Mouse (Mus musculus): ENCODE data around the gene Slc44a1. TPM values are rescaled to one million over a fixed set of nuclear protein-coding genes. Genes with fewer than 3 reads are reported as not detected.

The Slc44a1 gene
- polyA plus RNA-seq, 1 experiment = 0.07 TPM

DNA sequence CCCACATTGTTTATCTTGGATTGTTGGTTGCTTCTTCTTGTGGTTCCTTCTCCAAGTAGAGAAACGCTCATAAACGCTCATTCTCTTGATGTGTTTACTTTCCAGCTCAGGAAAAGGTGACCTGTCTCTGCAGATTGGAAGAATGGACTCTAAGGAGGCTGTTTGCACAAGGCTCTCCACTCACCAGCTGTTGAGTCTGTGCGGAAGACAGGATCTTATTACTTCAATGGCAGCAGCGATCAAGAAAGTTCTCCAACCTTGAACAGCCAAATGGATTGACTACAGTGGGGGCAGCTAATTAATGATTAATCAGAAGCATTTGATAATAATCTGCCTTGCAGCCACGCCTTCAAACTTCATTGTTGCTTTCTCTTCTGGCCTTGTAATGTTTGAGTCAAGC lies 181.3 kb downstream of the Slc44a1 start:
- Histone ChIP-seq H3K4me3 (replicated peaks) (no peak overlapping the region), H3K36me3 (ENCODE audit: control insufficient read depth) (no peaks in the 10 kb centered on the region), H3K4me1 (ENCODE audit: control insufficient read depth) (no peaks in the 10 kb centered on the region), H3K27me3 (ENCODE audit: control insufficient read depth) (no peaks in the 10 kb centered on the region), H3K9me3 (ENCODE audit: control insufficient read depth, low read length) (no peaks in the 10 kb centered on the region)
- TF ChIP-seq GATA1 (IDR thresholded peaks at IDR 0.05; ENCODE audit: low read length) = no peak
- TF ChIP-seq TAL1 (IDR thresholded peaks at IDR 0.05; ENCODE audit: low read length) = no peak

DNA sequence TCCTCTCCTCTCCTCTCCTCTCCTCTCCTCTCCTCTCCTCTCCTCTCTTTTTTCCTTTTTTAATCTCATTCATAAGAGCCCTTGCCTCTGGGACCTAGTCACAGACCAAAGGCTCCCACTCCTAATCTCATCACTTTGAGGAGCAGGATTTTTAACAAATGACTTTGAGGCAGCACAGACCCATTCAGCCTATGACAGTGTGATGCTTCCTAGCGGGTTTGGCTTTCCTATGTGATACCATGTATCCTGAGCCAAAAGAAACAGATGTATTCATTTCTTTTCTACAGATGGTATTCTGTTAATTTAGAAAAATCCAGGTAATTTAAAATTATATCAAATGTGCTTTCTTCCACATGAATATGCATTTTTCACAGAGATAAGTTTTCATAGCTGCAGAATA lies 183.5 kb downstream of the Slc44a1 start:
- no peaks in the 10 kb centered on the region for H3K4me1 ChIP-seq (ENCODE audit: control insufficient read depth)
- TF ChIP-seq GATA1 (IDR thresholded peaks at IDR 0.05; ENCODE audit: low read length) (no peak), TAL1 (IDR thresholded peaks at IDR 0.05; ENCODE audit: low read length) (no peak)
- H3K9me3 ChIP-seq (ENCODE audit: control insufficient read depth, low read length) = no peaks in the 10 kb centered on the region
- H3K27me3 ChIP-seq (ENCODE audit: control insufficient read depth) = no peaks in the 10 kb centered on the region
- no peaks in the 10 kb centered on the region for H3K36me3 ChIP-seq (ENCODE audit: control insufficient read depth)
- H3K4me3 ChIP-seq (replicated peaks) = no peak overlapping the region

DNA sequence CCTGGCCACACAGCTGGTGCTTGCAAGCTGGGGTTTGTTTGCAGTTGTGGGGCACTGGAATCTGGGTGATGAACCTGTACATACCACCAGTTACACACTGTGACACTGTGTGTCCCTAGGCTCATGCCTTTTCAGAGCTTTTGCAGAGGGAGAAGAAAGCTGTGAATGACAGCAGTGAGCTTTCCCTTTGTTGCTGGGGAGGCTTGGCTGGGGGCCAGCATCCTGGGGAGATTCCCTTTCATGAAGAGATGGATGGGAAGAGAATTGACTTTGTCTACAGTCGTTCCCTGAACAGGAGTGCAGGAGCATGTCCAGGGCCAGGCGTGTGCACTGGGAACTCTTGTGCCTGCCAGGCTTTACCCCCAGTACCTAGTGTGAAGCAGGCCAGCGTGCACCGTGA lies 184.6 kb downstream of the Slc44a1 start:
- no peaks in the 10 kb centered on the region for H3K9me3 ChIP-seq (ENCODE audit: control insufficient read depth, low read length)
- no peaks in the 10 kb centered on the region for H3K4me1 ChIP-seq (ENCODE audit: control insufficient read depth)
- TF ChIP-seq GATA1 (IDR thresholded peaks at IDR 0.05; ENCODE audit: low read length) (no peak), TAL1 (IDR thresholded peaks at IDR 0.05; ENCODE audit: low read length) (no peak)
- no peaks in the 10 kb centered on the region for H3K36me3 ChIP-seq (ENCODE audit: control insufficient read depth)
- peaks cover 8% of the 10 kb centered on the region for H3K27me3 ChIP-seq (ENCODE audit: control insufficient read depth)
- H3K4me3 ChIP-seq (replicated peaks) = no peak overlapping the region

DNA sequence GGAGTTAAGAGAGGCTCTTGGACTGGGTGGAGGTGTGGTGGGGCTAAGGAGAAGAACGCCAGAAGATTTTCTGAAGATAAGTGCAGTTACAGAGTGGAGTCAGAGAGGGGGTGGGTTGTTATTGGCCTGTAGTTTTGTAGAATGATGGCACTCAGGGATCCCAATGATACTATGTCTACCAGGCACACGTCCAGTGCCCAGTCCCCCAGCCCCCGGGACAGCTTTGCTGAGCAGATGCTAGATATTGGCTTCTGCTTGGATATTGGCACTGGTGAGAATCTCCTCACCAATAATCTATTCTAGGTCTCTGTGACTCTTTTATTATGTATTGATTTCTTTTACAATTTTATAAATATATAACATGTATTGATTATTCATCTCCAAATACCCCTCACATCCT lies 185.1 kb downstream of the Slc44a1 start:
- H3K9me3 ChIP-seq (ENCODE audit: control insufficient read depth, low read length) = no peaks in the 10 kb centered on the region
- no peak overlapping the region for H3K4me3 ChIP-seq (replicated peaks)
- TF ChIP-seq GATA1 (IDR thresholded peaks at IDR 0.05; ENCODE audit: low read length) (no peak), TAL1 (IDR thresholded peaks at IDR 0.05; ENCODE audit: low read length) (no peak)
- H3K27me3 ChIP-seq (ENCODE audit: control insufficient read depth) = peaks cover 11% of the 10 kb centered on the region
- no peaks in the 10 kb centered on the region for H3K4me1 ChIP-seq (ENCODE audit: control insufficient read depth)
- no peaks in the 10 kb centered on the region for H3K36me3 ChIP-seq (ENCODE audit: control insufficient read depth)

DNA sequence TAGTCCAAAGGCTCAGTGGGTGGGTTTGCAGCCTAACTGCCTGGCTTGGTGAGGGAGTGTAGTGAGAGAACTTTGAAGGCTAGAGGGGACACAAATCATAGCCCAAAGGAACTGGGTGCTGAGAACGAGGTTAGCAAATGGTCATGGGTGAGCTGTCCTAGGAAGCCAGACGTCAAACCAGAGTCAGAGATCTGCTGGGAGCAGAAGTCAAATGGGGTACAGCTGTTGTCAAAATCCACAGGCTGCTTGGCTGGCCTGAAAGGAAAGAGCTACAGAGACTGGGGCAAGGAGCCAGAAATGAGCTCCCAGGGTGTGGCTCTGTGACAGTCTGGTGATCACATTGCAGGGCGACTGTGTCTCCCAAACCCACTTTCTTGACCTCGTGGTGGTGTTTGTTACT lies 188.7 kb downstream of the Slc44a1 start:
- Histone ChIP-seq H3K4me1 (ENCODE audit: control insufficient read depth) (peaks cover 9% of the 10 kb centered on the region), H3K9me3 (ENCODE audit: control insufficient read depth, low read length) (no peaks in the 10 kb centered on the region), H3K4me3 (replicated peaks) (no peak overlapping the region), H3K36me3 (ENCODE audit: control insufficient read depth) (no peaks in the 10 kb centered on the region), H3K27me3 (ENCODE audit: control insufficient read depth) (peaks cover 34% of the 10 kb centered on the region)
- TF ChIP-seq GATA1 (IDR thresholded peaks at IDR 0.05; ENCODE audit: low read length) = no peak
- TF ChIP-seq TAL1 (IDR thresholded peaks at IDR 0.05; ENCODE audit: low read length) = no peak

DNA sequence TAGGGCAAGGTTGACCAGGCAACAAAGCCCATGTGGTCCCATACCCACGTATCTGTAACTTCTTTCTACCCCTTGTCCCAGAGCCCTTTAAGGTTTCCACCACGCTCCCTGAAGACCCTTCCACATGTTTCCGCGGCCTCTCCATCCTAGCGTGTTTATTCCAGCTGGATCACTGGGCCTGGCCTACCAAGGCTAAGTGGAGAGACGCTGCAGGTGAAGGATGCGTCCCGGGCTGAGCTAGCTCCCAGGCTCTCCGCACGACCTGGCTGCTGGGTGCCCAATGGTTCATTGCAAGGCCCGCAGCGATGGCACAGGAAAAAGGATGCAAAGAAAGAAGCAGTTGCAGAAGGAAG lies 190.7 kb downstream of the Slc44a1 start:
- H3K27me3 ChIP-seq (ENCODE audit: control insufficient read depth) = peaks cover 34% of the 10 kb centered on the region
- H3K4me3 ChIP-seq (replicated peaks) = peak overlapping the region; percentile 61
- no peaks in the 10 kb centered on the region for H3K9me3 ChIP-seq (ENCODE audit: control insufficient read depth, low read length)
- H3K4me1 ChIP-seq (ENCODE audit: control insufficient read depth) = peaks cover 9% of the 10 kb centered on the region
- TF ChIP-seq TAL1 (IDR thresholded peaks at IDR 0.05; ENCODE audit: low read length) (no peak), GATA1 (IDR thresholded peaks at IDR 0.05; ENCODE audit: low read length) (no peak)
- H3K36me3 ChIP-seq (ENCODE audit: control insufficient read depth) = no peaks in the 10 kb centered on the region

DNA sequence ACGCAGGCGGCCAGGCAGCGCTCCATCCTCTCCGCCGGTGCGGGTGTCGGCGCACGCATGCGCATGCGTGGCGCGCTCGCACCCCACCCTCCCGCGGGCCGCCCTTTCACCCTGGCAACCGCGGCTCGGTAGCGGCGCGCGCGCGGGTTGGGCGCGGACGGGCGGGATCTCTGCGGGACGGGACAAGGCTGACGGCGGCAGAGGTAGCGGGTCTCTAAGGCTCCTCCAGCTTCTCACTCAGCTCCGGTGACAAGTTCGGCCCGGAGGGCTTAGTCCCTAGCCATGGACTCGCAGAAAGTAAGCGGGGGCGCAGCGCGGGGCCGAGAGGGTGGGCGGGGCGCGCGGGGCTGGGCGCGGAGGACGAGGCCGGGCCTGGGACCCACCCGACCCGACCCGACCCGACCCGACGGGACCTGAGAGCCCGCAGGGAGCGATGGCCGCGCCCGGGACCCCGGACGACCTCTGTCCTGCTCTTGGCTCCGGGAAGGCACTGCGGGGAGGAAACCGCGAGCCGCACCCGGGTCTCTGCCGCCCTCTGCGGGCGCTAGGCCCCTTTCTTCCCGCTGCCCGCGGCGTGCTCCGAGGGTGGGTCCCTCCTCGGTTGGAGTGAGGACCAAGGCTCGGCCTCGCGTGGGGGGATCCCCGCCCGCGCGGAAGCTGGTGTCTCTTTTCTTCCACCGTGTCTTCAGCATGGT lies 191.2 kb downstream of the Slc44a1 start, which contains the start of gene Fsd1l:
Gene Fsd1l, plus strand, starts transcription at position 156 of the 695 bp plus-strand sequence.
- TF ChIP-seq TAL1 (IDR thresholded peaks at IDR 0.05; ENCODE audit: low read length) (no peak), GATA1 (IDR thresholded peaks at IDR 0.05; ENCODE audit: low read length) (no peak)
- peaks cover 9% of the 10 kb centered on the region for H3K4me1 ChIP-seq (ENCODE audit: control insufficient read depth)
- H3K36me3 ChIP-seq (ENCODE audit: control insufficient read depth) = no peaks in the 10 kb centered on the region
- H3K27me3 ChIP-seq (ENCODE audit: control insufficient read depth) = peaks cover 34% of the 10 kb centered on the region
- H3K9me3 ChIP-seq (ENCODE audit: control insufficient read depth, low read length) = no peaks in the 10 kb centered on the region
- H3K4me3 ChIP-seq (replicated peaks) = peak within 1 kb of the TSS; percentile 61

DNA sequence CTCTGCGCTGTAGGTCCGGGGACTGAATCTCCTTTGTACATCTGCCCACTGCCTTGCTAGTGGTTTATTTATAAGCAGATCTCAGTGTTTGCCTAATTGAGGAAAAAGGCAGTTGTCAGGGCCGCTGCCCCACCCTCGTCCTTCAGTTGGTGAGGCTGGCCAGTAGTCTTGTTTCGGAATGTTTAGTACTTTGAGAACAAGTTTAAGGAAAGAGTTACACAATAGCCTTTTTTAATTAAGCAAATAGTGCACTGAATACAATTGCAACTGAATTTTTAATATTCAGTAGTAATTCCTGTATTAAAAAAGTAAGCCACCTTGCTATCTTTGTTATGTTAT lies 191.8 kb downstream of the Slc44a1 start:
- H3K4me3 ChIP-seq (replicated peaks) = peak overlapping the region; percentile 61
- H3K36me3 ChIP-seq (ENCODE audit: control insufficient read depth) = no peaks in the 10 kb centered on the region
- H3K4me1 ChIP-seq (ENCODE audit: control insufficient read depth) = peaks cover 9% of the 10 kb centered on the region
- no peaks in the 10 kb centered on the region for H3K9me3 ChIP-seq (ENCODE audit: control insufficient read depth, low read length)
- H3K27me3 ChIP-seq (ENCODE audit: control insufficient read depth) = peaks cover 34% of the 10 kb centered on the region
- TF ChIP-seq TAL1 (IDR thresholded peaks at IDR 0.05; ENCODE audit: low read length) = no peak
- no peak for TF ChIP-seq GATA1 (IDR thresholded peaks at IDR 0.05; ENCODE audit: low read length)

DNA sequence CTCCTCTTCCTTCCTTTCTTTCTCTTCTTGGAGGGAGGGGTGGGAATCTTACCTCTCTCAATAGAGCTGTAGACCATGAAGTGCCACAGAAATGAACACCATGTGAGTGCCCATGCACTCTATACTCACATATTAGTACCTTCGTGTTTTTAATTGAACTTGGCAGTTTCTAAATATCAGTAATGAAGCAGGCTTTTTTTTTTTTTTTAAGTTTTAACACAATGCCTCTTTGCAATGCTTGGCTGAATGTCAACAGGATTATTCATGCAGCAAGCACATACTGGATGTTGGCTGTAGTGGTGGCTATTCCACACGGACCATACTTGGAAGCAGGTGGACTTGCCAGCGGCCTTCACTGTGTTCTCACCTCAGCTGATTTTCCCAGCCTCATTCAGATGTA lies 195.1 kb downstream of the Slc44a1 start:
- TF ChIP-seq GATA1 (IDR thresholded peaks at IDR 0.05; ENCODE audit: low read length) (no peak), TAL1 (IDR thresholded peaks at IDR 0.05; ENCODE audit: low read length) (no peak)
- H3K4me1 ChIP-seq (ENCODE audit: control insufficient read depth) = peaks cover 9% of the 10 kb centered on the region
- H3K27me3 ChIP-seq (ENCODE audit: control insufficient read depth) = peaks cover 22% of the 10 kb centered on the region
- H3K9me3 ChIP-seq (ENCODE audit: control insufficient read depth, low read length) = no peaks in the 10 kb centered on the region
- no peaks in the 10 kb centered on the region for H3K36me3 ChIP-seq (ENCODE audit: control insufficient read depth)
- H3K4me3 ChIP-seq (replicated peaks) = no peak overlapping the region
